Mouse (Mus musculus) right cerebral cortex, postnatal 36 days (tissue): ENCODE data around the gene Gng7.

Experiments used
- DNase-seq, 2 experiments: peaks; one replicate each; pipeline ENCODE4 v3.0.0; 2022; ENCODE audit warnings: low spot score in 2 of 2, mixed read lengths in 1 of 2

Gene Gng7

DNA sequence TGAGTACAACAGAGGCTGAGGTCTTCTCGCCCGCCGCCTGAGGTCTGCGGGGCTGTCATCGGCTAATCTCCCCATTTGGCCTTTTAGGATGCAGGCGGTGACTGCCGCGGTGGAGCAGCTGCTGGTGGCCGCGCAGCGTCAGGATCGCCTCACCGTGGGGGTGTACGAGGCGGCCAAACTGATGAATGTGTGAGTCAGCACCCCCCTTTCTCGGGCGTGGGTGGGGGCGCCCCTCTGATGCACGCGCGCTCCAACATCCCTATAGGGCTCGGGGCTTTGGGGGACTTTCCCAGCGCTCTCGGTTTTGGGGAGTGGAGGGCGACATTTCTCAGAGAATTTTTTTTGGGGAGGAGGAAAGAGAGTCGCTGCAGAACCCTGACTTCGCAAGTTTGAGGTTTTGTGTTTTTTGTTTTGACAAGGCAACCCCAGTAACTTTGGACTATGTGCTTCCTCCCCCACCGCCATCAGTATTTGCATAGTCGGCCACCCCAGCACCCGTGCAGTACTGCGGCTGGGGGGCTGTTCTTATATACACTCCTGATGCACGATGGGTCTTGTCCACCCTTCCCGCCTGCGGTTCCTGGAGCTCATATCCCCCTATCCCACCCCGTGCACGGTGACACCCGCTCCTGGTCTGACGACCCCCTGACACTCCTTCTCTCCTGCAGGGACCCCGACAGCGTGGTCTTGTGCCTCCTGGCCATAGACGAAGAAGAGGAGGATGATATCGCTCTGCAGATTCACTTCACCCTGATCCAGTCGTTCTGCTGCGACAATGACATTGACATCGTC, 84.2 kb downstream of the Gng7 start:
- peak; percentile 49 to 55 for DNase-seq

DNA sequence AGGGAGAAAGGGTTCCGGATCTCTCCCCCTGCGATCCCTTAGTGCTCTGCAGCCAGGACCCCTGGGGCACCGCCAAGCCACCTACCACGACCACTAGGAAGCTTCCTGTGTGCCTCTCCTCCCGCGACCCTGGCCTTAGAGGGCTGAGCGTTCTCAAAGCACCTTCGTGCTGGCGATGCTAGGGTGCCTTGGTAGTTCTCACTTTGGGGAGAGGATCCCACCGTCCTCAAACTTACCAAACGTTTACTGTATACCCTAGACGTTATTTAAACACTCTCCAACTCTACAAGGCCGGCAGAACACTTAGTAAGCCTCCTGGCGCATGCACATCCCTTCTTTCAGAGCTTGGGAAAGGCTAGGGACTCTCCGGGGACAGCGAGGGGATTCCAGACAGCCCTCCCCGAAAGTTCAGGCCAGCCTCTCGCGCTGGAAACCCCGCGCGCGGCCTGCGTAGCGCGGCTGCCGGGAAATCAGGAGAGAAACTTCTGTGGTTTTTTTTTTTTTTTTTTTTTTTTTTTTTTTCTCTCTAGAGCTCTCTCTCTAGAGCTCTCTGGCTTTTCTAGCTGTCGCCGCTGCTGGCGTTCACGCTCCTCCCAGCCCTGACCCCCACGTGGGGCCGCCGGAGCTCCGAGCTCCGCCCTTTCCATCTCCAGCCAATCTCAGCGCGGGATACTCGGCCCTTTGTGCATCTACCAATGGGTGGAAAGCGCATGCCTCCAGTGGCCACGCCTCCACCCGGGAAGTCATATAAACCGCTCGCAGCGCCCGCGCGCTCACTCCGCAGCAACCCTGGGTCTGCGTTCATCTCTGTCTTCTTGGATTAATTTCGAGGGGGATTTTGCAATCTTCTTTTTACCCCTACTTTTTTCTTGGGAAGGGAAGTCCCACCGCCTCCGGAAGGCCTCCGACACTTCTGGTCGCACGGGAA, 85.2 kb downstream of the Gng7 start, which contains the start of gene Gadd45b:
Gadd45b (plus strand) TSS at position 775 of the 928 bp plus-strand sequence.
- peak; percentile 98 to 99 for DNase-seq

DNA sequence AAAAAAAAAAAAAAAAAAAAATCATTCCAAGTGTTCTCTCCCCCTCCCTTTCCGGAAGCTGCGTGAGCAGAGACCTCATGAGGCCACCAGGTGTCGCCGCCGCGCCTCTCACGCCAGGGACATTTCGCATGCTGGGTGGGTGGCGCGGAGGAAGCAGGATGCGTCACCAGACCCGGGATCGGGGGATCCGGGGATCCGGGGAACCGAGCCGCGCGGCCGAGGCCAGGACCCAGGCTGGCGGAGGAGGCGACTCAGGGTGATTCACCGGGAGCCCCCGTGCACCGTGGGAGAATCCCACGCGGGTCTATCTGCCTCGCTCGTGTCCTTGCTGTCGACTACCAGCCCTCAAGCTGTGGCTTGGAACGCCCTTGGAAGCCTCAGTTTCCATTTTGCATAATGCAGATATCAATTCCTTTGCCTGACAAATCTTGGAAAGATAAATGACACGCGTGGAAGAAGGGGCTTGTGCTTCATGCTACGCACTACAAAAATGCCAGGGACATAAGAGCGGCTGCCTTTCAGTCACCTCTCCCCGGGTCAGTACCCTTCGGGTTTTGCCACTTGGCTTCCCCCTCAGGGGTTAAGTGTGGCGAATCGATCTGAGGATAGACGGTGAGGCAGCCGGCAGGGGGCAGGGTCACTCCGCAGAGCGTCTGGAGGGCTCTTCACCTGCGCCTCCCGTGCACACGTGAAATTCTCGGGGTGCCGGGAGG, 86.0 kb downstream of the Gng7 start:
- peak; percentile 89 to 90 for DNase-seq

DNA sequence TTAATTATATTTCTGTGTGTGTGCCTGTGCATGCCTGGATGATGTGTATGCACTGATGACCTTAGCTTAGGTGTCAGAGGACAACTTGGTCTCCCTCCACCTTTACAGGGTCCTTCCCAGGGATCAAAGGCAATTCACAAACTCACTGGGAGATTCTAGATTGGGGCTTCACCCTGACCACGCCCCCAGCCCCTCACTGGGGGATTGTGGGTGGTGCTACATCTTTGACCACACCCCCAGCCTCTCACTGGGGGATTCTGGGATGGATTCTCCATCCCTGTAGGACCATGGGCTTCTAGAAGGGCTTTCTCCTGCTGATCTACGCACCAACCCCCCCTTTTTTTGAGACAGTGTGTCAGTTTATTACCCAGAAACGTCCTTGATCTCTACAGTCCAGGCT, 89.3 kb downstream of the Gng7 start:
- no peak for DNase-seq

DNA sequence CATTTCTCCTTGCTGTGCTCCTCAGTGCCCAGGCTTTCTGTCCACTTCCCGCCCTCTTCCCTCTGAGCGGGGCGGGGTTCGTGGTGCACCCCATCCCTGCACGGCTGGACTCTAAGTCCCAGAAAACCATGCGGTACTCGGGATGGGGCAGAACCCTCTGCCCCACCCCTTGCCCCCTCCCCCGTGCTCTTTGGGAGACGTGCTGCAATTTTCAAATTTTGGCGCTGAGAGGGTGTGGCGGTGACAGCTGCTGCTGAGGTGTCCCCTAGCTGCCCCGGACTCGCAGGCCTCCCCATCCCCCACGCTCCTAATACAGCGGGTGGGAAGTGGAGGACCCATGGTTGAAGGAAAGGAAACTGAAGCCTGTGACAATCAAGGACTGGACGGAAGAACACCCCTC, 92.8 kb downstream of the Gng7 start:
- DNase-seq, result no peak

DNA sequence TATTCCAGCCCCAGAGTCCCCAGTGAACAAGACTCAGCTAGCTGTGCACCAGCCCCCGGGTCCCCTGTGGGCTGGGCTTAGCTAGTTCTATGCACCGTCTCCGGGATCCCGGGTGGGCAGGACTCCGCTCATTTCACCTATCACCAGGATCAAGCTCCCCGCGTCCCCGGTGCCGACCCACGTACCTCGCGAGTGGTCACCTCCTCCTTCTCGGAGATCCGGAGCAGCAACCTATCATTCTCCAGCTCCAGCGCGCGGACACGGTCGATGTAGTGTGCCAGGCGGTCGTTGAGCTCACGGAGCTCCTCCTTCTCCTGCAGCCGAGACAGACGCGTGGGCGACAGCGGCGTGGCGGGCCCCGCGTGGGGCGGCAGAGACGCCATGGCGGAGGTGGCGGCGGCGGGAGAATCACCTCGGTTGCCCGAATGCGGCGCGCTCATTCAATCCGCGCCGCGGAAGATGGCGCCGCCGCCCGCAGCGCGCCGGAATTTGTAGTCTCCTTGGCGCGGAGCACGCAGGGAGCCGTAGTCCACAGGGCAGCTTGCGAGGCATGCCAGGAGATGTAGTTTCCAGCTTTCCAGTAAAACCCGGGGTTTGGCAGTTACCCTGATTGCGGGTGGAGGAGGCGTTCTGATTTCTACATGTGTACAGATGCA, 96.8 kb downstream of the Gng7 start, which contains the start of gene Lmnb2:
Lmnb2 (minus strand) TSS at position 467 of the 656 bp plus-strand sequence.
- DNase-seq, result peak; percentile 82

DNA sequence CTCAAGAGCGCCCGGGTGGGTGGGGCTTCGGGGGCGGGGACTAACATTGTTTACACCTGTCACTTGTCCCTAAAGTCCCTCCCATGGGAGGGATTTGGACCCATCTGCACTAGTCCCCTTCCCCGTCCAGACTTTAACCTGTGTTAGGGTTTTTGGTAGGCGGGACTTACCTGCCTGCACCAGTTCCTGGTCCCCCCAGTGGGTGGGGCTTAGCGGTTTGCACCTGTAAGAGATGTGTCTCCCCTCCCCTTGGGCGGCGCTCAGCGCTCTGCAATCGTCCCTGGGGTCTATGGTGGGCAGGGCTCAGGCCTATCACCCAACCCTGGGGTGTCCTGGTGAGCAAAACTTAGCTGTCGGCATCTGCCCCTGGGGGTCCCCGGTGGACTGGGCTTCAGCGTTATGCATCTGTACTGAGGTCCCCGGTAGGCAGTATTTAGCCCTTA, 97.4 kb downstream of the Gng7 start:
- no peak for DNase-seq

DNA sequence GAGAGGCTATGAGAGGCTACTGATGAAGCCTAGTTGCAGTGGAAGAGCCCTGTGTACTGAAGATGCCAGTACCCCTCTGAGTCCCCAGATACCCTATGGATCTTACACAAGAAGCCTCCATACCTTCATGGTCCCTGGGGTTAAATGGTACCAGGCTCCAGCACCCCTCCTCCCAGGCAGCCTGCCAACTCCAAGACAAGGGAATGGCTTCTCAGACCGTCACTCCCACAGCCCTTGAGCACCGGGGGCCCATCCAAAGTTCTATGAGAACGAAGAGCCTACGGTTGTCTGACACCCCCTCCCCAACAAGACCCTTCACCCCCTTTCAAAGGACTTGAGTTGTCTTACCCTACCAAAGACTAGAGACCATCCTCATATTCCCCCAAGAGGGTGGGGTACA, 99.0 kb downstream of the Gng7 start:
- DNase-seq, result no peak

DNA sequence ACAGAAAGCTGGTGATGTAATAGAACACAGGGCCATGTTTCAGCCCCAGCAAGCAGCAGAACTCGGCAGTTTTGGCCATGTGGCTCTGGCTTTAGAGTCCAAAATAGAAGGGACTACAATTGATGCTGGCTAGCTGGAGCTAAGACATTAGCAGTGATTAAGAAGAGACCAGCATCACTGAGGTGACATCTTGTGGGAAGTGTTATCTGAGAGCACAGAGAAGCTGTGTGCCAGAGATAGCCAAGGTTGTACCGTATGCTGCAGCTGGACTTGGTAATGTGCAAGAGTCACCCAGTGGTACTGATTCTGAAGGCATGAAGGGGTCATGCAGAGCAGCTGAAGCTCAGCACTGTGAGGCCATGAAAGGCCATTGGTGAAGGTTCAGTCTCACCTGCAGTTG, 99.5 kb downstream of the Gng7 start:
- DNase-seq, result no peak

DNA sequence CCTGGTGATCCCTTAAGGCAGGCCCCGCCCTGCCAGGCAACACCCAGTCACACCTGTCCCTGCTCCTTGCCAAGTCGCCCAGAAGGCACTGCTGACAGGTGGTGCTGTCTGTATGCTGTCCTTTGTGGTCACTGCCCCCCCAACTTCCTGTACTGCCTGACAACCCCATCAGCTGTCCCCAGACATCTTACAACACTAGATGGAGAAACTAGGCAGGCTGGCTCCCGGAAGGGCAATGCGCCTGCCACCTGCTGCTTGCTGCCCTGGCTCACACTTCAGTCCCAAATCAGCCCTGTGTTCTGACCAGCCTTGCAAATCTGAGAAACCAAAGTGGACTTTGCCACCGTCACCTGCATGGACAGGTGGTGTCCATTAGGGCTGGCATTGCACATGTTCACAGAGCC, 100.5 kb downstream of the Gng7 start:
- DNase-seq, result no peak

DNA sequence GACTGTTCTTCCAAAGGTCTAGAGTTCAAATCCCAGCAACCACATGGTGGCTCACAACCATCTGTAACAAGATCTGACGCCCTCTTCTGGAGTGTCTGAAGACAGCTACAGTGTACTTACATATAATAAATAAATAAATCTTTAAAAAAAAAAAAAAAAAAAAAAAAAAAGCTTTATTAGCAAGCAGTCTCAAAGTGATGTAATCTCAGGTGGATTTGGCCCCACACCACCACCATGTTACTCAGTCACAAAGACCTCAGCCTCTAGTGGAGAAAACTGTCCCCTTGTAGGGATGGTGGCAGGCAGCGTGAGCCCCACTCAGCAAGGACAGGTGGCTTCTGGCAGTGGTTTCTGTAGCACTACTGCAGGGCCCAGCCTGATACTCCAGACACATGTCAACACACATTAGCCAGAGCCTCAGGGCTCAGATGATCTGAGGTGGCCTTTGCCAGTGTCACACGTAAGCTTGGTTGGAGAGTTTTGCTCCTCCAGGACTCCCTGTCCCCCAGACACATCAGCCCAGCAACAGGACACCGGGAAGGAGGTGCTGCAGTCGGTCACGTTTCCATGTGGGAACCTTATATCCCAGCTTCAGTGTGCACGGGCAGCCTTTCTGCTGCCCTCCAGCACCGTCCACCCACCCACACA, 101.3 kb downstream of the Gng7 start:
- no peak for DNase-seq

DNA sequence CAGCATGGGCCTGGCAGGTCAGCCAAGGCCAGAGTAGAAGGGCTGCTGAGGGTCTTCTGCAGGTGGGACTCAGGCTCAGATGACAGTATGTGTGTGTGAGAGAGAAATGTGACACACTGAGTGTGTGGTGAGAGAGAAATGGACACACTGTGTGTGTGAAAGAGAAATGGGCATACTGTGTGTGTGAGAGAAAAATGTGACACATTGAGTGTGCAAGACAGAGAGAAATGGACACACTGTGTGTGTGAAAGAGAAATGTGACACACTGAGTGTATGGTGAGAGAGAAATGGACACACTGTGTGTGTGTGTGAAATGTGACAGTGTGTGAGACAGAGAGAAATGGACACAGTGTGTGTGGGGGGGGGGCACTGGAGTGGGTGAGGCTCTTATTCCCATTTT, 102.9 kb downstream of the Gng7 start:
- DNase-seq, result no peak

DNA sequence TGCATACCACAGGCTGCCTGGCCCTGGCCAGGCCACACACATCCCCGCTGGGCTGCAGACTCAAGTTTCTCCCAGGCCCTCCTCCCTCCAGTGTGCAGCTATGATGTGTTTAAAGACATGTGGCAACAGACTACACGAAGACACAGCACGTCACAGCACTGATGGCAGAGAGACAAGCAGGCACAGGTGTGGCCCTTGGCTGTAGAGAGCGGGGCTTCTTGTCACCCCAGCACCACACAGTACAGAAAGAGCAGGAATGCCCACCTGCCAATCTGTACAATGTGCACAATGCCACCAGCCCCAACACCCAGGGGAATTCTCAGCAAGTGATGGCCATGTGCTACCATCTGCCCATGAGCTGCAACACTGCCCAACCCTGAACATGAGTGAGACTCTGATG, 103.4 kb downstream of the Gng7 start:
- no peak for DNase-seq

DNA sequence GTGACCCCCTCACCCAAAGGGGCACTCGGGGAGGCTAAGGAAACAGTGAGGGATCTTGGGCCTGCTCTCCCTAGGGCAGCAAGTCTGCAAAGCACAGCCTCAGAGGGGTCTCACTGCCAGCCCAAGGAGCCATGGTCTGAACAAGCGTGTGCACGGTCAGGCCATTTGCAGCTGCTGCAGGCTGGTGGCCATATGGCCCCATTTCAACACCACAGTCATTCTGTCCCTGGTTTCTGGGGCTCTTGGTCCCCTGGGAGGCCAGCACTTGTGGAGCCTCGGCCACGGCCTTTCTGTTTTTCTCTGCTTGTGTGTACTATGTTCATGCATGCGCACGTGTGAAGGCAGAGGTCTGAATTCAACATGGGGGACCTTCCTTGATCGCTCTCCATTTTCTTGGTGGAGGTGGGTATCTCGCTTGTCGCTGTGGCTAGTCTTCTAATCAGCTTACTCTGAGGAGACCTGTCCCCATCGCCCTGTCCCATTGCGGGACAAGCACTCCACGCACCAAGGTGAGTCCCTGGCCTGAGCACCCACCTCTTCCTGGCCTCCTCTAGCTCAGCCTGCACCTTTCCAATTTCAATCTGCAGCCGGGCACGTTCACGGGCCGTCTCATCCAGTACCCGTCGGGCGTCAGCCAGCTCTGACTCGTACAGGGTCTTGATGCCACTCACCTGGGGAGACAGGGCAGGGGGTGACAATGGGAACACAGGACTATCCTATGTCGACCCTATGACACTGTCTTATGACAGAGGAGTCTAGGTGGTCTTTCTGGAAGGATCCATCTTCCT, 105.2 kb downstream of the Gng7 start:
- DNase-seq, result no peak

DNA sequence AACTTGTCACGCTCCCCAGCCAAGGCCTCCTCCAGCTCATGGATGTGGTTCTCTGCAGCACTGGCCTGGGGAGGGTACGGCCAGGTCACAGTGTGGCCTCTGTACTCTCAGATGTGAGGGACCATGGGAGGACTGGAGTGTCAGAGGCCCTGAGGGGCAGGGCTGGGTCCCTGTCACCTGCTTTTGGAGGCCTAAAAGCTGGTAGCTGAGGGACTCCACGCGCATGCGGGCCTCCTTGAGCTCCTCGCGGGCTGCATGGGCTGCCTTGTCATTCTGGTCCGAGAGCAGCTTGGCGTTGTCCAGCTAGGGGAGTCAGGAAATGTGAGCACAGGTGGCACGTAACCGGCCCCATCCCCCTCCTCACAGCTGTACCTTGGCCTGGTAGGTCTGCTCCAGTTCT, 110.0 kb downstream of the Gng7 start:
- DNase-seq, result no peak

DNA sequence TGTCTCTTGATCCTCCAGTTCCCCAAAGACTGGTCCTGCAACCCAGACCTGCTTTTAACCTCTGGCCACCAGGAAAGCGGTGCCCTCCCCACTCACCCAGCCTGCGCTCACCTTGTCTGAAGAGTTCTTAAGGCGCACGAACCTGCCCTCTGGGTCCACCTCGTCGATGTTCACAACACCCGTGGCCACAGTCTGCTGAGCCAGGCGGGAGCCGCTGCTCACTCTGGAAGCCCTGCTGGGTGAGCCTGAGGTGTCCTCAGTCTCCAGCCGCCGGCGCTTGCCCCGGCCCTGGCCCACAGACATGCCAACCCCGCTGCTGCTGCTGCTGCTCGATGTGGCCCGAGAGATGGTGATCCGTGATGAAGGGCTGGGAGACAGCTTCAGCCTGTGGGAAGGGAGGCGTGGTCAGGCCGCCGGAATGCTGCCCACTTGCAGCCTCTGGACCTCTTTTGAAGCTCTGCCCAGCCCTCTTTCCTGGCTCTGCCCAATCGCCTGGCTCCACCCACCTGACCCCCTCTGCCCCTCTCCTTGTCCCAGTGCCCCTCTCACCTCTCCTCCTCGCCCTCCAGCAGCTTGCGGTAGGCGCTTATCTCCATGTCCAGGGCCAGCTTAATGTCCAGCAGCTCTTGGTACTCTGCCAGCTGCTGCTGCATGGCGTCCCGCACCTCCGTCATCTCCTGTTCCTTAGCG, 110.6 kb downstream of the Gng7 start:
- DNase-seq, result no peak

DNA sequence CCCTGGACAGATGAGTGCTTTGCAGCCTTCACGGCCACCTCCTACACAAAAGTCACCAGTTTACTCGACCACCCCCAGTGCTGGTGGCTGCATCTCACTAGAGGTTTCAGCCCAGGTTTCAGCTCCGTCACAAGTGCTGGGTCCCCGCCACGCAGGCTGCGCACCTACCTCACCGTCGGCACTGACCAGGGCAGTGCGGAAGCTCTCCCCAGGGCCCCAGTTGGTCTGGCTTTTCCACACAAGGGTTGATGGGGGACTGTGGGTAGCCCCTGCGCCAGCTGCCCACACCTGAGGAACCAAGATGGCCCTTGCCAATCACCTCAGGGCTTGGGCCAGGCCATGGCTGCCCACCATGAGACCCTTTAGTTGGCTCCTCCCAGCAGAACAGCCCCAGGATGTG, 111.5 kb downstream of the Gng7 start:
- no peak for DNase-seq

DNA sequence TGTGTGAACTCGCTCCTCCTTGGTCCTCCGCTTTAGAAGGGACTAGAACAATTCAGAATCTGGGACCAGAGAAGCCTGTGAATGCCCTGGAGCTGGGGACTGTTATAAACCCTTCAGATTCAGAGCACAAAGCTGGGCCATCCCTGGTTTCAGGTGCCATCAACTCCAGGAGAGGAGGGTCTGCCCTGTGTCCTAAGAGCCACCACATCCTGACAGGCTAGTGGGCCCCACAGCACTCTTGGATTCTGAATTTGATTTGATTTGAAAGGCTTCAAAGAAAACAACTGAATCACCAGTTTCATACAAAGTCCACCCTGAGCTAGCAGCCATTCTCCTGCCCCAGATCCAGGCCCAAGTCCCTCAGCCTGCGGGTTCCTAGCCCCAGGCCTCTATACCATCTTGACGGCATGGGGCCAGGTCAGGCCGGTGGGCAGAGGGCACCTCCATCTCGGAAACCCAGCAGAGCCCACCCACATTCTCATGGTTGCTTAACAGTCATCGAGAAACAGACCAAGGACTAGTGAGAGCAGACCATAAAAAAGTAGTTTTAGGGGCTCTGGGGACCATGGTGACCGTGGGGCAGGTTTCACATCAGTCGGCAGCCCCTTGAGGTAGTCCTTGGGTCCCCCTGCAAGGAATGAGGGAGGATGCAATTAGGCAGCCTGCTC, 112.3 kb downstream of the Gng7 start:
- no peak for DNase-seq
